Mouse (Mus musculus) hindbrain, embryonic 14.5 days (tissue): ENCODE results near the gene Zfp455. TPM values are rescaled to one million over a fixed set of nuclear protein-coding genes. Genes with fewer than 3 reads are reported as not detected.
"Not testable (repeated sequence)": the region's sequence is repeated elsewhere in the genome, so short reads cannot be mapped to it uniquely, and the experiment has no call there.

Experiments
- ATAC-seq: fragments of 200-750 bp; cut with Nextera tagmentation; 2 replicates; pipeline ENCODE4 v1.8.0; 2017; ENCODE audit warnings: moderate number of reproducible peaks, mild to moderate bottlenecking, moderate TSS enrichment, moderate library complexity; ENCODE audit not compliant: low FRiP score
- DNase-seq: peaks from one replicate; pipeline ENCODE4 v3.0.0-alpha.2; 2015; ENCODE audit warnings: low spot score
- H3K27ac ChIP-seq: fragments of 300-500 bp; sonication (generic); 2 replicates; pipeline ENCODE4 v1.5.1; 2014; ENCODE audit warnings: mild to moderate bottlenecking, moderate library complexity
- H3K27me3 ChIP-seq: fragments of 300-500 bp; sonication (generic); 2 replicates; pipeline ENCODE4 v1.6.1; 2014; ENCODE audit warnings: mild to moderate bottlenecking, low read length, mixed read lengths; ENCODE audit not compliant: control insufficient read depth, insufficient read depth
- H3K36me3 ChIP-seq: fragments of 300-500 bp; sonication (generic); replicated peaks from 2 replicates; pipeline ENCODE4 v1.6.1; 2014; ENCODE audit not compliant: control insufficient read depth, insufficient read depth
- H3K4me1 ChIP-seq: fragments of 300-500 bp; sonication (generic); replicated peaks from 2 replicates; pipeline ENCODE4 v1.6.1; 2014; ENCODE audit warnings: antibody characterized with exemption, low read length, mixed read lengths; ENCODE audit not compliant: control insufficient read depth, insufficient read depth
- H3K4me2 ChIP-seq: fragments of 300-500 bp; sonication (generic); replicated peaks from 2 replicates; pipeline ENCODE4 v1.6.1; 2014; ENCODE audit warnings: mild to moderate bottlenecking, moderate library complexity
- H3K4me3 ChIP-seq: fragments of 300-500 bp; sonication (generic); replicated peaks from 2 replicates; pipeline ENCODE4 v1.5.1; 2014; ENCODE audit warnings: mild to moderate bottlenecking, low read length
- H3K9ac ChIP-seq: fragments of 300-500 bp; sonication (generic); 2 replicates; pipeline ENCODE4 v1.6.1; 2014
- H3K9me3 ChIP-seq: fragments of 300-500 bp; sonication (generic); 2 replicates; pipeline ENCODE4 v1.6.1; 2016; ENCODE audit warnings: low read length; ENCODE audit not compliant: control insufficient read depth
- WGBS: fragments of 180-500 bp; shearing (Covaris S2); extraction: QIAGEN DNeasy Blood & Tissue Kit; methylation state at CpG from one replicate; pipeline ENCODE4 v1.1.7; 2014; 5-methylcytosine and 5-hydroxymethylcytosine counted together
- polyA plus RNA-seq: library from polyadenylated mRNA; unstranded; fragments of >200 nt; fragmentation: Nextera tagmentation; extraction: Ambion mirVana; gene quantifications from 2 replicates; pipeline ENCODE4 v1.2.1, GENCODE M21; 2014

Zfp455 gene
- 2.1 and 2.3 TPM in 2 replicates for polyA plus RNA-seq

GRCm38 (mm10) chr13:67194340-67194894, at the start of gene Zfp455:
Zfp455 (plus strand) TSS chr13:67194506.
- Histone ChIP-seq H3K9ac (peak within 1 kb of the TSS; percentile 69), H3K27me3 (no peaks in the 10 kb centered on the region), H3K4me3 (peak within 1 kb of the TSS; percentile 64), H3K4me1 (no peaks in the 10 kb centered on the region), H3K27ac (peak within 1 kb of the TSS; percentile 58; the same call in 1 of the 2 replicates), H3K36me3 (no peaks in the 10 kb centered on the region), H3K9me3 (no peaks in the 10 kb centered on the region), H3K4me2 (peak within 1 kb of the TSS; percentile 66)
- DNase-seq (peak; percentile 83), ATAC-seq (peak; percentile 92)
- 1% methylated on average over 13 of the region's 13 CpGs for WGBS

DNA sequence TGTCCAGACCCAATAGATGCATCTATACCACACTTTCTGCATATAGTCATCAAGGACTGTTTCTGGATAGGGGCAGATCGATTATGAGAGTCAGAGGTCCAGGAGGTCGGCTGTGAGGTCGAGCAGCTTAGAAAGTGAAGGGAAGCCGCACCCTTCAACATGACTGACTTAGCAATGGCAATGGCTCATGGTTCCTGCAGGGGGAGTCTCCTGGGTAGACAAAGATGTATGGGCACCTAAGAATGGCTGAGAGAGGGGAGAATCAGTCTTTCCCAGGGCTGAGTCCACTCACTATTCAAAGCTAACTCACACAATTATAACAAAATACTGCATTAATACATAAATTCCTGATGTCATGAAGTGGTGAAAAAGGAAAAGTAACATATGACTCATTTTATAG, 28.2 kb upstream of the Zfp455 start:
- not testable (repeated sequence) for H3K27me3 ChIP-seq, H3K36me3 ChIP-seq, H3K9ac ChIP-seq, H3K4me2 ChIP-seq, DNase-seq, ATAC-seq, H3K4me1 ChIP-seq, H3K9me3 ChIP-seq, H3K27ac ChIP-seq, H3K4me3 ChIP-seq
- 72% methylated on average over 4 of the region's 4 CpGs for WGBS

DNA sequence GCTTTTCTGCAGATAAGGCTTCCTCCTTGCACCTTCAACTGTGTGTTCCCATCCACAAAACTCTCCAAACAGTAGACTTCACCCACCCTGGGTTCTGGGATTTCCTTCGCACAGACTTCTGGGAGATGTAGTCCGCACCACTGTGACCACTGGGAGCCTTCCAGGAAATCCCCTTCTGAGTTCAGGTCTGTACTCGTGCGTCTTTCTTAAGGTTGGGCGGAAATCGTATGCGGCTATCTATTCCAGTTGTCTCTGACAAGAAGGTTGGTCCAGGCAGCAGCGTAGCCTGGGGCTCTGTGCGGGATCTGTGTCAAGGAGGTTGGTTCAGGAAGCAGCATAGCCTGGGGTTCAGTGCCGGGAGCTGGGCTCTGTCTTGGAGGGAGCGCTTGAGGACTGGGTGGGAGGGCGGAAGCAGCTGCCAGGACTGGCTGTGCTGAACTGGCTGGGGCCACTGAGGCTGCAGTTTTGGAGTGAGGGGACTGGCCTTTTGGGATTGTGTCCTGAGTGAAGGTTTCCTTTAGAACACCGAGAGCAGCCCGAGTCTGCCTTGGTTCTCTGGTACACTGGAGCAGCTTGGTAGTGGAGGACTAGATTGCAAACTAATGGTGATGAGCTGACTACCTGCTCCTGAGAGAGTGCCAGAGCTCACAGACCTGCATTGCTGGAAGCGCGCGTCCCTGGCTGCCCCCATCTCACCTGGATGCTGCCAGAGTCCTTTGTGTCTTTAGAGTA, 21.1 kb upstream of the Zfp455 start, which contains the start of gene Rsl1:
Gene Rsl1, plus strand, starts transcription at position 192 of the 732 bp plus-strand sequence.
- DNase-seq (peak; percentile 62), ATAC-seq (peak; percentile 97)

DNA sequence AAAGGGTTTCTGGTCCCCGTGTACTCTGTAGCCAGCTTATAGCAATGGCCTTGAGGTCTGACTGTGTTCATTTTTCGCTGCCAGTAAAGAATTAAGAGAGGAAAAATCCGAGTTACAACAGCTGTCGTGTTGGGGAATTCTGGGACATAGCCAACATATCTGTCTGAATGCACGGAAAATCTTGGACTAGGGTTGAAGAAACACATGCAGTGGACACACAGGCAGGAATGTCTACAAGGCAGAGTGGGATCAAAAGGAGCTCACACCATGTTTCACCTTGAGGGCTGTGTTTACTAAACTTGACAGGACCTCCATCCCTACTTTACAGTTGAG, 20.6 kb upstream of the Zfp455 start:
- Histone ChIP-seq H3K9me3 (no peaks in the 10 kb centered on the region), H3K4me3 (peak overlapping the region; percentile 56), H3K9ac (peak overlapping the region; percentile 74), H3K4me1 (peaks cover 4% of the 10 kb centered on the region; the same call in 1 of the 2 replicates), H3K27ac (no peak overlapping the region), H3K36me3 (peaks cover 13% of the 10 kb centered on the region; the same call in 1 of the 2 replicates), H3K4me2 (peak overlapping the region; percentile 65), H3K27me3 (no peaks in the 10 kb centered on the region)
- 28% methylated on average over 5 of the region's 5 CpGs for WGBS
- DNase-seq (no peak), ATAC-seq (no peak)

More for the DNA sequence above, 21.1 kb upstream of the Zfp455 start, which contains the start of gene Rsl1:
- Histone ChIP-seq H3K27ac (peak within 1 kb of the TSS; percentile 66), H3K4me2 (peak within 1 kb of the TSS; percentile 65), H3K9ac (peak within 1 kb of the TSS; percentile 74), H3K4me3 (peak within 1 kb of the TSS; percentile 56)
- 2% methylated on average over 16 of the region's 17 CpGs for WGBS
- H3K36me3 ChIP-seq, H3K4me1 ChIP-seq, H3K9me3 ChIP-seq, H3K27me3 ChIP-seq: not testable (repeated sequence)

DNA sequence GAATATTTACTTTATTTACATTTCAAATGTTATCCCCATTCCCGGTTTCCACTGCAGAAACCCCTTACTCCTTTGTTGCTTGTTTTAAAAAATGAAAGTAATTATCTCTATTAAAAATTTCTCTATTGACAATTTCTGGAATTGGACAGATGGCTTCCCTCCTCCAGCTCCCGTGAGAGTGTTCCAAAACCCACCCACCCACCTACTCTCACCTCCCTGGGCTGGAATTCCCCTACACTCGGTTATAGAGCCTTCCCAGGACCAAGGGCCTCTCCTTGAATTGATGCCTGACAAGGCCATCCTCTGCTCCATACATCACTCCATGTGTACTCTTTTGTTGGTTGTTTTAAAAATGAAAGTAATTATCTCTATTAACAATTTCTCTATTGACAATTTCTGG, 7.3 kb downstream of the Zfp455 start:
- WGBS = 76% methylated on average over 3 of the region's 3 CpGs

DNA sequence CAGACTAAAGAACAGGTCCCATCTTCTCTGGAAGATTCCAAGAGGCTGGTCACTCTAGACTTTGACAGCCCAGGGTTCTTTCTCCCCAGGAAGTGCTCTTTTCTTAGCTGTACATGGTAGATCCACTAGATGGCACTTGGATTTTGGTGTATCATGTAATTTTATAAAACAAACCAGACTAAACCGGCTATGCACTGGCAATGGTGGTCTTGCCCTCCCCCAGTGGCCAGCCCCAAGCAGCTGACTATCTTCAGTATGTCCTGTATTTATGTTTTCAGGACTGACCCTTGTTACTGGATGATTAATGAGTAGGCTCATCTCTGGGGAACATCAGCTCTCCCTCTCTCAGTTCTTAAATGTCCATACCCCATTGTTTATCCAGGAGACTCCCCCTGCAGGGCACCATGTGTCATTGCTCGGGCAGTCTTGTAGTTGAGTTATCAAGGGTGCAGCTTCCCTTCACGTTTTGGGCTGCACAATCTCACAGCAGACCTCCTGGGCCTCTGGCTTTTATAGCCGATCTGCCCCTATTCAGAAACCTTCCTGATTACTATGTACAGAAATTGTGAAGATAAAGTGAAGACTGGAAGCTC, 19.8 kb downstream of the Zfp455 start:
- Histone ChIP-seq H3K4me3 (no peak overlapping the region), H3K9ac (no peak overlapping the region), H3K36me3 (no peaks in the 10 kb centered on the region), H3K27ac (no peak overlapping the region), H3K4me2 (no peak overlapping the region), H3K4me1 (no peaks in the 10 kb centered on the region), H3K9me3 (no peaks in the 10 kb centered on the region), H3K27me3 (no peaks in the 10 kb centered on the region)
- ATAC-seq = no peak
- no peak for DNase-seq
- WGBS = 65% methylated on average over 4 of the region's 4 CpGs

More for the DNA sequence above, 7.3 kb downstream of the Zfp455 start:
- no peaks in the 10 kb centered on the region for H3K27me3 ChIP-seq
- no peaks in the 10 kb centered on the region for H3K4me1 ChIP-seq
- no peak overlapping the region for H3K4me2 ChIP-seq
- H3K27ac ChIP-seq = no peak overlapping the region
- H3K4me3 ChIP-seq = no peak overlapping the region
- H3K9me3 ChIP-seq = no peaks in the 10 kb centered on the region
- ATAC-seq (no peak), DNase-seq (no peak)
- H3K9ac ChIP-seq = no peak overlapping the region
- no peaks in the 10 kb centered on the region for H3K36me3 ChIP-seq

Other genes starting within 250 kb of the Zfp455 start
- gene Zfp712, start 133.3 kb upstream of the Zfp455 start, polyA plus RNA-seq = 8.0 and 10.6 TPM in 2 replicates
- 9.7 and 11.0 TPM in 2 replicates for gene Zfp708, start 96.5 kb upstream of the Zfp455 start, polyA plus RNA-seq
- gene Gm28557, start 85.9 kb upstream of the Zfp455 start, polyA plus RNA-seq = 1.8 and 2.4 TPM in 2 replicates
- gene Rslcan18, start 78.2 kb upstream of the Zfp455 start, polyA plus RNA-seq = 0.09 TPM in 1 of 2 replicates, not detected in the other
- 5.7 and 5.8 TPM in 2 replicates for gene Zfp759, start 72.8 kb upstream of the Zfp455 start, polyA plus RNA-seq
- gene Rsl1, start 21.3 kb upstream of the Zfp455 start, polyA plus RNA-seq = 4.4 and 5.1 TPM in 2 replicates
- 6.2 and 6.7 TPM in 2 replicates for gene Zfp458, start 84.0 kb downstream of the Zfp455 start, polyA plus RNA-seq
- 1.2 and 1.3 TPM in 2 replicates for gene Zfp457, start 112.0 kb downstream of the Zfp455 start, polyA plus RNA-seq
- 1.9 and 2.3 TPM in 2 replicates for gene Zfp595, start 138.1 kb downstream of the Zfp455 start, polyA plus RNA-seq
- not detected in 2 replicates for gene Gm28044, start 166.0 kb downstream of the Zfp455 start, polyA plus RNA-seq
- gene Zfp953, start 166.1 kb downstream of the Zfp455 start, polyA plus RNA-seq = 0.79 and 0.93 TPM in 2 replicates
- not detected in 2 replicates for gene Gm28041, start 181.2 kb downstream of the Zfp455 start, polyA plus RNA-seq
- gene Zfp456, start 181.3 kb downstream of the Zfp455 start, polyA plus RNA-seq = 0.80 and 1.4 TPM in 2 replicates
- 2.9 and 3.4 TPM in 2 replicates for gene Zfp429, start 205.3 kb downstream of the Zfp455 start, polyA plus RNA-seq
- gene Zfp459, start 226.9 kb downstream of the Zfp455 start, polyA plus RNA-seq = 0.36 and 0.90 TPM in 2 replicates